ENCODE assay signal across 19 mouse cellular contexts in genomic region chr3:94368631-94369030, GRCm38 (mm10). TPM values are rescaled to one million over a fixed set of nuclear protein-coding genes. Genes with fewer than 3 reads are reported as not detected.
"Had no signal": no experiment of that assay in that cellular context is flagged by ENCODE, and none has a peak within 500 bp of the region (broad histone marks: within the 10 kb centered on the region; RNA-seq: fewer than 3 reads in every experiment).

No protein-coding gene starts in this region.

- H3K9ac ChIP-seq: limb, embryonic 15.5 days; liver, embryonic 14.5 days; midbrain, embryonic 12.5 days had no signal

- DNase-seq: kidney, adult 11 months; kidney, adult 9 months; kidney, postnatal 36 days; layer of hippocampus, adult 9-11 months; layer of hippocampus, postnatal 36 days; lung, adult 18-20 months; right cerebral cortex, postnatal 14 days had no signal

- H3K27ac ChIP-seq: kidney, postnatal 0 days; limb, embryonic 15.5 days; liver, embryonic 14.5 days; midbrain, embryonic 12.5 days had no signal

- H3K4me3 ChIP-seq: limb, embryonic 15.5 days; midbrain, embryonic 12.5 days had no signal

- H3K36me3 ChIP-seq: limb, embryonic 15.5 days; midbrain, embryonic 12.5 days had no signal

- H3K9me3 ChIP-seq: limb, embryonic 15.5 days; midbrain, embryonic 12.5 days had no signal

RNA-seq across cellular contexts. Expression of gene Rorc, which starts 4.0 kb away (rescaled TPM):
- total RNA-seq: megakaryocyte-erythroid progenitor cell, adult 5-6 weeks had no signal

RNA-seq across cellular contexts. Expression of gene C2cd4d, which starts 6.4 kb away (rescaled TPM):
- total RNA-seq: layer of hippocampus, postnatal 36 days; megakaryocyte-erythroid progenitor cell, adult 5-6 weeks had no signal

RNA-seq across cellular contexts. Expression of gene Them5, which starts 26.7 kb away (rescaled TPM):
- total RNA-seq: layer of hippocampus, adult 18-20 months; layer of hippocampus, postnatal 36 days; left cerebral cortex, adult 8-10 months; left cerebral cortex, postnatal 25 days; megakaryocyte-erythroid progenitor cell, adult 5-6 weeks had no signal
- polyA plus RNA-seq: limb, embryonic 11.5 days; liver, embryonic 14.5 days; midbrain, embryonic 12.5 days; midbrain, embryonic 16.5 days; neural tube, embryonic 14.5 days; urinary bladder, adult 2 months had no signal

RNA-seq across cellular contexts. Expression of gene Lingo4, which starts 29.7 kb away (rescaled TPM):
- polyA plus RNA-seq: limb, embryonic 11.5 days had no signal
